17 mouse cellular contexts compared by ENCODE assay signal in genomic region chr11:68389621-68390020, GRCm38 (mm10). TPM values are rescaled to one million over a fixed set of nuclear protein-coding genes. Genes with fewer than 3 reads are reported as not detected.
A peak's percentile ranks its signal among the peaks of the same experiment; 100 is the strongest.
DNase-seq lines count a peak whose midpoint lies in the region; ATAC-seq and TF ChIP-seq lines count a peak whose summit lies in the region.
"Had no signal": no experiment of that assay in that cellular context is flagged by ENCODE, and none has a peak within 500 bp of the region (broad histone marks: within the 10 kb centered on the region; RNA-seq: fewer than 3 reads in every experiment).

No protein-coding gene starts in this region.

- intact Hi-C loops in heart, adult 2 months (cut with DNase I) = loop anchor here (10.0 kb wide), 2 partner anchors 65 to 105 kb away; no protein-coding TSS in a partner anchor
- intact Hi-C loops in heart, postnatal 25 days (cut with DNase I) = loop anchor here (5.0 kb wide), 2 partner anchors 47 to 67 kb away; no protein-coding TSS in a partner anchor
- intact Hi-C loops in left cerebral cortex, postnatal 4 days (cut with DNase I) = no loop called here
- intact Hi-C loops in left cerebral cortex, postnatal 36 days (cut with DNase I) = no loop called here

- no peak for TF ChIP-seq POLR2A in heart, adult 2 months (IDR thresholded peaks at IDR 0.05; ENCODE audit: insufficient read depth, low read depth, low read length)

- peaks cover 15% of the 10 kb centered on the region for H3K4me1 ChIP-seq in heart, adult 2 months (ENCODE audit: control insufficient read depth, insufficient read depth, low read length)
- peaks cover 81% of the 10 kb centered on the region for H3K4me1 ChIP-seq in E14TG2a.4 (replicated peaks; ENCODE audit: low read depth, low read length)
- peaks cover 53% of the 10 kb centered on the region for H3K4me1 ChIP-seq in heart, embryonic 13.5 days

- no peak for DNase-seq in heart, adult 2 months
- DNase-seq in heart, postnatal 25 days (ENCODE audit: low spot score) = no peak
- DNase-seq in left cerebral cortex, postnatal 4 days = peak; percentile 32
- no peak for DNase-seq in left cerebral cortex, postnatal 36 days (ENCODE audit: low spot score in 2 of 2)
- DNase-seq: adrenal gland, postnatal 14 days; cerebellum, adult 9-11 months; gastrocnemius, adult 2 months; kidney, adult 8-10 months; kidney, postnatal 4 days; liver had no signal

- H3K9ac ChIP-seq in heart, adult 2 months (ENCODE audit: low read depth, low read length) = no peak overlapping the region
- no peak overlapping the region for H3K9ac ChIP-seq in heart, embryonic 13.5 days
- H3K9ac ChIP-seq: embryonic facial prominence, embryonic 13.5 days had no signal

- peak overlapping the region; percentile 10; the same call in 1 of the 2 replicates for H3K4me2 ChIP-seq in heart, embryonic 13.5 days
- H3K4me2 ChIP-seq: embryonic facial prominence, embryonic 13.5 days had no signal

- H3K27ac ChIP-seq in heart, adult 2 months = peak overlapping the region; percentile 8
- H3K27ac ChIP-seq in heart, embryonic 13.5 days (replicated peaks) = peak overlapping the region; percentile 36
- H3K27ac ChIP-seq: embryonic facial prominence, embryonic 13.5 days; gastrocnemius, adult 2 months had no signal

- TF ChIP-seq CTCF in heart, adult 2 months (IDR thresholded peaks at IDR 0.05) = peak; percentile 26
- no peak for TF ChIP-seq CTCF in E14TG2a.4 (conservative IDR thresholded peaks at IDR 0.05; ENCODE audit: low read length)

- peaks cover 4% of the 10 kb centered on the region for H3K27me3 ChIP-seq in heart, adult 2 months (ENCODE audit: control insufficient read depth, insufficient read depth, low read length)
- H3K27me3 ChIP-seq in E14TG2a.4 (ENCODE audit: insufficient read depth, low read length) = peaks cover 67% of the 10 kb centered on the region
- H3K27me3 ChIP-seq in heart, embryonic 13.5 days (replicated peaks) = peaks cover 96% of the 10 kb centered on the region

- no peak for ATAC-seq in heart, embryonic 13.5 days (ENCODE audit: extremely low read depth, insufficient number of reproducible peaks, low FRiP score, low TSS enrichment)
- no peak for ATAC-seq in monocyte, adult 5-6 weeks (replicated peaks; ENCODE audit: insufficient number of reproducible peaks, low FRiP score, low TSS enrichment, poor library complexity, severe bottlenecking)

- no peaks in the 10 kb centered on the region for H3K36me3 ChIP-seq in heart, adult 2 months (ENCODE audit: control insufficient read depth, insufficient read depth, low read length)
- peaks cover 45% of the 10 kb centered on the region for H3K36me3 ChIP-seq in E14TG2a.4 (ENCODE audit: insufficient read depth, low read length)
- H3K36me3 ChIP-seq in heart, embryonic 13.5 days = no peaks in the 10 kb centered on the region
- H3K36me3 ChIP-seq: embryonic facial prominence, embryonic 13.5 days; G1E had no signal

- no peak overlapping the region for H3K4me3 ChIP-seq in heart, adult 2 months
- H3K4me3 ChIP-seq in E14TG2a.4 (replicated peaks; ENCODE audit: low read length) = peak overlapping the region; percentile 27
- H3K4me3 ChIP-seq in heart, embryonic 13.5 days = no peak overlapping the region
- H3K4me3 ChIP-seq: embryonic facial prominence, embryonic 13.5 days; gastrocnemius, adult 2 months had no signal

- TF ChIP-seq EP300 in heart, adult 2 months (IDR thresholded peaks at IDR 0.05; ENCODE audit: insufficient read depth, low read depth, low read length) = no peak

- 23% methylated on average over 8 of the region's 8 CpGs for WGBS in heart, adult 2 months
- WGBS in heart, embryonic 13.5 days = 10% methylated on average over 8 of the region's 8 CpGs

- H3K9me3 ChIP-seq in E14TG2a.4 (ENCODE audit: low read length) = no peaks in the 10 kb centered on the region
- H3K9me3 ChIP-seq in heart, embryonic 13.5 days = no peaks in the 10 kb centered on the region
- H3K9me3 ChIP-seq: embryonic facial prominence, embryonic 13.5 days had no signal

- H3K79me2 ChIP-seq in heart, adult 2 months (replicated peaks; ENCODE audit: control insufficient read depth, insufficient read depth, low read length) = no peaks in the 10 kb centered on the region

RNA-seq across cellular contexts. Expression of gene Ntn1, which starts 11.0 kb away (rescaled TPM):
- 10 to 100 TPM; 55.1 to 70.5 TPM for total RNA-seq in heart, adult 2 months (2021)
- 32.4 and 35.4 TPM in 2 replicates for polyA plus RNA-seq in heart, adult 2 months (2012; rRNA removed)
- total RNA-seq in heart, postnatal 25 days (2021) = 10 to 100 TPM; 53.0 to 54.8 TPM
- total RNA-seq in left cerebral cortex, postnatal 4 days (2021) = 10 to 100 TPM; 10.6 to 14.7 TPM
- total RNA-seq in left cerebral cortex, postnatal 36 days (2021) = 1 to 10 TPM; 5.5 to 7.5 TPM
- 19.2 and 19.3 TPM in 2 replicates for polyA plus RNA-seq in heart, embryonic 13.5 days (2015; fragmentation: Nextera tagmentation; extraction: Ambion mirVana)
- 0.32 TPM in 1 of 3 replicates, not detected in the others for total RNA-seq in monocyte, adult 5-6 weeks (2017)
- total RNA-seq: megakaryocyte-erythroid progenitor cell, adult 5-6 weeks; neutrophil, adult 5-6 weeks had no signal
- polyA plus RNA-seq: G1E had no signal

RNA-seq across cellular contexts. Expression of gene Pik3r5, which starts 42.3 kb away (rescaled TPM):
- 1 to 10 TPM in 1 of 2 experiments, under 1 TPM in 1; 0.84 to 1.3 TPM for total RNA-seq in heart, adult 2 months (2021)
- polyA plus RNA-seq in heart, adult 2 months (2012; rRNA removed) = 1.4 and 2.9 TPM in 2 replicates
- 1 to 10 TPM in 1 of 2 experiments, under 1 TPM in 1; 0.70 to 1.1 TPM for total RNA-seq in heart, postnatal 25 days (2021)
- under 1 TPM; 0.56 to 0.97 TPM for total RNA-seq in left cerebral cortex, postnatal 4 days (2021)
- total RNA-seq in left cerebral cortex, postnatal 36 days (2021) = 1 to 10 TPM; 3.0 to 3.3 TPM
- 0.23 and 0.39 TPM in 2 replicates for polyA plus RNA-seq in heart, embryonic 13.5 days (2015; fragmentation: Nextera tagmentation; extraction: Ambion mirVana)
- 66.2 to 140 TPM (median 84.0 TPM) in 3 replicates for total RNA-seq in monocyte, adult 5-6 weeks (2017)

Comparison
In these comparisons a context has a peak if more than half of its experiments do, and no peak if none do; other contexts are left out.
1. RNA of gene Pik3r5, which starts 42.3 kb away (total RNA-seq): 66.2 to 140 TPM in monocyte, adult 5-6 weeks; 3.0 to 3.3 TPM in left cerebral cortex, postnatal 36 days, 0.84 to 1.3 TPM in heart, adult 2 months, 0.70 to 1.1 TPM in heart, postnatal 25 days and 0.56 to 0.97 TPM in left cerebral cortex, postnatal 4 days; every median in the first group is over 10 times any median in the second.
2. intact Hi-C loops: an anchor here in heart, adult 2 months (10.0 kb wide) and heart, postnatal 25 days (5.0 kb wide); none called in left cerebral cortex, postnatal 4 days and left cerebral cortex, postnatal 36 days.